Mouse (Mus musculus) right cerebral cortex, postnatal 10 days (tissue): ENCODE data around the gene Ece1.

Source experiments
- DNase-seq, 2 experiments: peaks; one replicate each; pipeline ENCODE4 v3.0.0; 2021; ENCODE audit warnings: low spot score in 2 of 2

The Ece1 gene

DNA sequence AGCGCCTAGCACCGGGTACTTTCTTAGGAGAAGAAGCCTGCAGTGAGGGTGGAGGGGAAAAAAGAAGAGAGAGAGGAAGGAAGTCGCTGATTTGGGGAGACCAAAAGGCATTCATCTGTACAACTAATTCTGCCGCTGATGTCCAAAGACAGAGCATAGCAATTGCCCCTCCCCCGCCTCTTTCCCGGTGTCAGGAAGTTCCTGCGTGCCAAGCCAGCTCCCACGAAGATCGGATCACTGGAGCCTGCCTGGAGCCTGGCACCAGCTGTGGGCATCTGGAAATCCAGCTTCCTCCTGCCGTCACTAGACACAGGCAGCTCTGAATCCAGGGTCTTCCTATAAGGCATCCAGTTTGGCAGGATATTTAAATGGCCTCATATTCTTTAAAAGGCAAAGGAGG, 122.2 kb downstream of the Ece1 start:
- DNase-seq = peak; percentile 63 to 67

DNA sequence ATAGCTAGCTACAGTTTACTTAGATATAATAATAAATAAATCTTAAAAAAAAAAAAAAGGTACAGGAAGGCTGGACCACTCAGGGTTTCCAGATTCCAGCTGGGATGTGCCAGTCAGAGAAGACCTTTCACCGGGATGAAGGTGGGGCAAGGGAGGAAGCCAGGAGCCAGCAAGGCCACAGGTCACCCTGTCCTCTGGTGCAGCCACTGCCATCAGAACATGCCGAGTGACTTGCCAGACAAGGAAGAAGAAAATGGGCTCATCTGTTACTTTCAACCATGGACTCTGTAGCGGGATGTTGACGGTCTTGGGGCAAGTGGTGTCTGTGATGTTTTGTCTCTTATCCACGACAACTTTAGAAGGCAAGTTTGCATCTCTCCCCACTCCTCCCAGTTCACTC, 122.7 kb downstream of the Ece1 start:
- no peak for DNase-seq

DNA sequence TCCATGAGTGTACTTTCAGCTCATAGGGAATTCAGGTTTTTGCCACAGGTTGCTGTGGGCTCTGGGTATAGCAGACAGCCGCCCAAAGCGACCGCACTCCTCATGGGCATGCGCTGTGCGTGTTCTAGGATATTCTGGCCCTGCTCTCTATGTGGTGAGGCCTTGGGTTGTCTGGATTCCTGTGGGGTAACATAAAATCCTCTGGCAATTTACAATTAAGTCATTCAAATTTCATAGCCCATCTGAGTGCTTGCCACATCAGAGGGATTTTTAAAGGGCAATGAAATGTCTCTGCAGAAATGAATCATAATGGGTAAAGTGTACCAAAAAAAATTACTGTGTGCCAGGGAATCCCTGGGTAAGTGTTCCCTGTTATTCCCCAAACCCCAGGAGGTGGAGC, 127.4 kb downstream of the Ece1 start:
- DNase-seq = no peak

DNA sequence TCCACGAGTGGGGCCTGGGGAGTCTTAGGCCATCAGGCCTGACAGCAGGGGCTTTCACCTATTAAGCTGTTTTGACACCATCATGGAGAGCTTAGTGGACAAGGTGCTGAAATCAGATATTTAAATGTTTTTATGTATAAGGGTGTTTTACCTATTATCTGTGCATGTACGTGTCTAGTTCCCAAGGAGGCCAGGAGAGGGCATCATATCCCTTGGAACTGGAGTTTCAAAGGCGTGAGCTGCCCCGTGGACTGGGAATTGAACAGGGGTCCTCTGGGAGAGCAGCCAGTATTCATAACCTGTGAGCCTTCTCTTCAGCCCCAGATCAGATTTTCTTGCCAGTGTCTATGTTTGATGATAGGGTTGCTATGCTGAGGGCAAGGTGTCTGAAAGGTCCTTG, 128.4 kb downstream of the Ece1 start:
- DNase-seq = no peak

DNA sequence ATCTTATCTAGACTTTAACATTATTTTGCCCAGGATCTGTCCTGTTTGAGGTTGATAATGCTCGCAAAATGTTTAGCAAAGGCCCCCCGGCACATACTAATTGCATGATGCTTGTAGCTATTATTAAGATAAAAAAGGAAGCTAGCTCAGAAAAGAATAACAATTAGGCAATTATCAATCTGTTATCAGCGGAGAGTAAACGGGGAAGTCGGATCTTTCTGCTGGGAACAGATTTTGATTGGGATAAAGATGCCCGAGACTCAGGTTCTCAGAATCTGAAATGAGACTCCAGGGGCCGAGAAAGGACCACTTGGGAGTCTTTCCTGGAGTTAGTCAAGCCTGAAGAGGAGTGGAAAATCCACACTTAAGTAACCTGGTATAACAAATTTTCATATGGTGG, 129.2 kb downstream of the Ece1 start:
- DNase-seq = no peak

DNA sequence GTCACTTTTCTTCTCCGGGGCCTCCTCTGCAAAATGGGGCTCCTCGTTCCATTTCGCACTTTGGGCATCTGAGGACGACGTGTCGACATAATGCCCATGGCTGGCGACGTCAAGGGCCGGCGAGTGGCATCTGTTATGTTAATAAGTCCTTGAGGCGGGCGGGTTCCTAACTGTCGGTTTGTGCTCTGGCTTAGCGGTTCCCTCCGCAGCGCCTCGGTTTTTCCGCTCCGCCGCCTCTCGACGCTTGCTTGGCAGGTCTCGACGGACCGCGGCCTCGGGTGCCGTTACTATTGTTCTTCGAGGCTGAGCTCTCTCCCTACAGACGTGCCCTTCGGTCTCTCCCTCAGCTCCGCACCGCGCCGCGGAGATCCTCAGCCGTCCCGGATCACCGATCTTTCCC, 130.9 kb downstream of the Ece1 start, which contains the start of gene Eif4g3:
Eif4g3 (plus strand) TSS at position 133 of the 400 bp plus-strand sequence.
- no peak for DNase-seq

DNA sequence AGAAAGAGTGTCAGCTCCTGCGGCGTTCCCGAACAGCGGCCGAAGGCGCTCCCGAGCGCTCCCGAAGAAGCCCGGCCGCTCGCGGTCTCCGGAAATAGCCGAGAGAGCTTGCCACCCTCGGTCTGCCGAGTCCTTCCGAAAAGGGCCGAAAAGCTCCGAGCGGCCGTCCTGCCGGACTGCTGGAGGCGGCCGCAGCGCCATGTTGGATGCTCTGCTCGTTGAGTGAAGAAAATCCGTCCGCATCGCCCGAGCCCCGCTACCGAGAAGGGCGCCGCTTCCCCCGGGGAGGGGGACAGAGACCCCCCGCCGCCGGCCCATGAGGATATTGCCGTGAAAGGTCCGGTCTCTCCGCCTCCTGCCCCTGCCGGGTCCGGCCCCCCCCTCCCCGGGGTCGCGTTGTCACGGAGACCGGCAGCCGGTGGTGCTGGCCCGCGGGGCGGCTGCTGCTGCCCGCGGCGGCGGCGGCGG, 131.3 kb downstream of the Ece1 start:
- peak; percentile 99 to 100 for DNase-seq

DNA sequence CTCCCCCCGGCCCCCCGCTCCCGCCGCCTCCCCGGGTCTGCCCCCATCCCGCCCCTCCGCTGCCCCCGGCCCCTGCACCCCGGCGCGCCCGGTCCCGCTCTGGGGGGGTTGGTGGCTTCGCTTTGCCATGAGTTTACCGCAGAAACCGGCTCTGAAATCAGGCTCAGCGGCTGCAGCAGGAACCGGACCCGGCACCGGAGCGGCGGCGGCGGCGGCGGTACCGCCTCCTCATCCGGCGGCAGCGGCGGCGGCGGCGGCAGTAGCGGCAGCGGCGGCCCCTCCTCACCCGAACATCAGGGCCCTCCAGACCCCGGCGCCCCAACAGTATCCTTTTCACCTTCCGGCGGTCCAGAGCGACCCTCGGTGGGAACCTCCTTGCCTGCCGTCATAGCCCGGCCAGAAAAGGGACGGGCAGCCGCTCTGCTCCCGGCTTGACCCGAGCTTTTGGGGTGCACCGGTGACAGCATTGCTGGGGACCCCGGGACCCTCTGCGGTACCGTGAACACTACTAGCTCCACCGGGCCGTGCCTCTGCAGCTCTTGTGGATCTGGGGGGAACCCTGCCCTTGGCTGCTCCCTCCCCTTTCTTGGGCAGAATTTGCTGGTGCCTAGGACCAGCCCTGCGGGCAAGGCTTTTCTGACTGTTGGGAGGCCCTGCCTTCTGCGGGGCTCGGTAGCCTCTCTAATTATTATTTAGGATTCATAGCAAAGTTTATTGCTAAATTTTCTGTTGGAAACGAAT, 132.0 kb downstream of the Ece1 start:
- peak; percentile 53 to 56 for DNase-seq

DNA sequence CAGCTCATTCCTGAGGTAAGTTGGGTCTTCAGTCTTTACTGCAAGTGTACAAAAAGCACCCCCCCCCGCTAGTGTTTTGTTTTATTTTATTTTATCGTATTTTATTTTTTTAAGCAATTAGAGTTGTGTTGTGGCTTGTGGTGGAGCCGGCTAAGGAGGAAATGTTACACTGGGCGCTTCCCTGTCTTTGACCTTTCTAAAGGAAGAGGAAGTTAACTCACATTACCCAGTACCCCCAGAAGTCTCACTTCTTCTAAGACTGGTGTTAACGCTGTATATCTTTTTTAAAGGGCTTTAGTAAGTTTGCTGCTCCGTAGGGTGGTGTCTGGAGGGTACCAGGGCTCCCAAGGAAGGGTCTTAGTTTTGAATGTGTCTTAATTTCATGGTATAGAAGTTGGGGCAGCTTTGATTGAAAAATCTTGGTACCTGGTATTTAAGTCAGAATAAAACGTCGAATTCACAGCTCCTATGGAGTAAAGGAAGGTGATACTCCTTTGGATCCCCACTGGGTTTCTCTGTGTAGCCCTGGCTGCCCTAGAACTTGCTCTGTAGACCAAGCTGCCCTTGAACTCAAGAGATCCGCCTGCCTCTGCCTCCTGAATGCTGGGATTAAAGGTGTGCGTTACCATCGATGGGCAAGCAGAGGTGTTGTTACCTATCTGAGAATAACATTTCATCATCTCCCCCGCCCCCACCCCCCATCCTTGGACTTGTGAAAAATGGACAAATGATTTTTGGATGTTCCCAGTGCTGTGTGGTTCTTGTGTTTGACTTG, 132.7 kb downstream of the Ece1 start:
- DNase-seq = no peak

DNA sequence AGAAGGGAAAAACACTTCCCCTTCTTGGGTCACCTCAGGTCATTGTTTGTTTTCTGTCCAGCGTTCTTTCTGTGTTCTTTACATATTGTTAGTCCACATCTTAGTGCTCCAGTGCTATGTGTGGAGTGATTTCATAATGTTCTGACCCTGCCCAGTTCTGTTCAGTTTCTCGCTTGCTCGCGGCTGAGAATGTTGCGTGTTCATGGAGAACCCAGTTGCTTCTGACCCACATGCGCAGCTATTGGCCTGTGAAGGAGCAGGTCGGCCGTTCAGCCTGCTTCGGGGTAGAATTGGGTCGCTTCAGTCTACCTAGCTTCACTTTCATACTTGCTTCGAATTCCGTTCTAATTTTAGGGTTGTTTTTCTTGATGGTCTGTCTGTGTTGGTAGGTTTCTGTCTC, 133.4 kb downstream of the Ece1 start:
- DNase-seq = no peak

DNA sequence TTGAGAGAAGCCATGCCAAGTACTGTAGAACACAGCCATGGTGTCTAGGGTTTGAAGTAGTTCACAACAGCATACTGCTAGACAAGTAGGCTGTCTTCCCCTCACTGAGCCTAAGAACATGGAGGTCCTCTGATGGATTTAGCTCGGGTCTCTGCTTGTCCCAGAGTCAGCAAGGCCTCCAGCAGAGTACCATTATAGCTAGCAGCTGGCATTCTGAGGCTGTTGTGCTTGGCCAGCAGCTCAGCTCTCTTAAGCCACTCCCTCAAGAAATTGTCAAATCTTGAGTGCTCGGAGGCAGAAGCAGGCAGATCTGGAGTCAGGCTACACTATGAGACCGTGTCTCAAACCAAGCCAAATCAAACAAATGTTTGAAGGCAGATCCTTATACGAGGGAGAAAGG, 136.2 kb downstream of the Ece1 start:
- no peak for DNase-seq

DNA sequence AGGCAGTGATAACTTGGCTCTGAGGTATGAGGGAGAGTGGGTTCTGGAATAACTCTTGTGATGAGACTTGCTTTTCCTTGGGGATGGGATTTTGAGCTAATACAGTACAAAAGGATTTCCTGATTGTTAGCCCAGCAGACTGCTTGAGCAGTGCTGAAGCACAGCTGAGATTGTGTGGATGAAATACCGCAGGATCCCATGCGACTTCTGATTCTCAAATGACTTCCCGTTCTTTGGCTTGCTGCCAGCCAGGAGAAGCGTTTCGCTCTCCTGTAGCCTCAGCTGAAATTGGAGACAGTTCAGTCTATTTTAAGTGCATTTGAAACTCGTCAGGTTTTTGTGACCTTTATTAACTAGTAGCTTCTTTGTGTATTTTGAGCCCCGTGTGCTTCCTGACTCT, 138.6 kb downstream of the Ece1 start:
- DNase-seq = peak in 1 of 2 experiments; percentile 52

DNA sequence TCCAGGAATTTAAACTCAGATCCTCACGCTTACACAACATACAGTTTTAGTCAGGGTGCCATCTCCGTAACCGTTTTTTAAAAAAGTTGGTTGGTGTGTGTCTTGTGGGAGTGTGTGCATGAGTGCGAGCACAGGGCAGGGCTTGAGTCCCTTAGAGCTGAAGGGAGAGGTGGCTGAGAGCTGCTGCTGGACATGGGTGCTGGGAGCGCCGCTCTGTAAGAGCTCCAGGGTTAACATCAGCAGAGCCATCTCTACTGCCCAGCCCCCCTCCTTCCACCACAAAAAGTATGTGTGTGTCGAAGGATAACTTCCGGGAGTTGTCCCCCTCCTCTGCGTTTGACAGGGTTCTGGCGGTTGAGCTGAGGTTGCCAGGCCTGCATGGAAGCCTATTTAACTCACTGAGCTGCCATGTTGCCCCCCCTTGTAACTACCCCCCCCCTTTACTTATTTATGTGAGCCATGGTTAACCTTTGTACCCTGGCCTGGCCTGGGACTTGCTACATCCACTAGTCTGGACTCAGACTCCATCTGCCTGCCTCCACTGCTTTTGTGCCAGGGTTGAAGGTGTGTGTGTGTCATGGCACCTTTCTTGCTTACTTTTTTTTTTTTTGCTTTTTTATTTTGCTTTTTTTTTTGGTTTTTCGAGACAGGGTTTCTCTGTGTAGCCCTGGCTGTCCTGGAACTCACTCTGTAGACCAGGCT, 142.0 kb downstream of the Ece1 start:
- DNase-seq = no peak

DNA sequence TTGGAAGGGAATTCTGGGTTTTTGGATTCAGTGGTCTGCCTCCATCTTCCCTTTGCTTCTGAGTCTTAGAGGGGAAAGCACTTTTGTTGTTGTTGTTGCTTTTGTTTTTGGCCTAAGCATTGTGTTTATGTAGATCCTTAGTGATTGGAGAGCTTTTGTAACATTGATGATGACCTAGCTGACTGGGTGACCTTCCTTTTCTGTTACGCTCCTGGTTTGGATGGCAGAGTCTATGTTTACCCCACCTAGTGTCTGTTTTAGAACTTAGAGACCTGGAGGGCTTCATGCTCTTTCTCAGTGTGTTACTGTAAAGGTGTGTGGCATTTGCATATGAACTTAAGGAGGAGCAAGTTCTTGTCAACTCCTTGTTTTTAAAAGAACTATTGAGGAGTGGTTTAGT, 143.7 kb downstream of the Ece1 start:
- no peak for DNase-seq

DNA sequence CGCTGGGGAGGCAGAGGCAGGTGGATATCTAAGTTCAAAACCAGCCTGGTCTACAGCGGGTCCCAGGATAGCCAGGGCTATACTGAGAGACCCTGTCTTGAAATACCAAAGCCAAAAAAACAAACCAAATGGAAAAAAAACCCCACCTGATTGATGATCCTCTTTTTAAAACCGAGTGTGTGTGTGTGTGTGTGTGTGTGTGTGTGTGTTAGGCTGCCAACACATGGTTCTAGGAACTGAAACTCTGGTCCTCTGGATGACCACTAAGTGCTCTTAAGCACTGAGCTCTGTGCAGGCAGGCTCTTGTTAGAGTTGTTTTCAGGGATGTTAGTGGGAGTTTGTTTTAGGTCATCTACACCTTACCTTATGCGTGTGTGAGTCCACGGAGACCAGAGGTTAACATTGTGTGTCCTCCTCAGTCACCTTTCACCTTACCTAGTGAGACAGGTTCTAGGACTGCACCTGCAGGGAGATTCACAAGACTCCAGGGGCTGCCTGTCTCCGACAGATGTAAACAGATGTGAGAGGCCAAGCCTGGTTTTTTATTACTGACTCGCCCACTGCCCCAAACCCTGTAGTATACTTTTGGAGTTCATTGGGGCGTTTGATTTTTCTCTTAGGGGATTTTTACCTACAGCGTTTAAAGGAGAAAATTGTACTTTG, 145.0 kb downstream of the Ece1 start:
- no peak for DNase-seq

DNA sequence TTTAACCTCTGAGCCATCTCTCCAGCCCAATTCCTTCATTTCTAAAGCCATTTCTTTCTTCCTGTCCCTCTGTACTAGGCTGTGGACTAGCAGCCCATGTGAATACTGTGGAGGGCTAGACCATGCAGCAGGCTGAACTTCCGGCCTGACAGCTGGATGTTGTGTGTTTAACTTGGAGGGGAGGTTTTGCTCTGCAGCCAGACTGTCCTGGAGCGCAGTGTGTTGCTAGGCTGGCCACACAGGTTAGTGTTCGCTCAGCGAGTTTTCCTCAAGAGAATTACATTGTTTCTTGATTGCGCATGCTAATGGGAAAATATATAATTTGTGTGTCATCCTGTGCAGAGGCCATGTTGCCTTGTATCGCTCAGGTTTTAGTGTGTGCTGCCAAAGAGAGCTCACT, 146.6 kb downstream of the Ece1 start:
- DNase-seq = no peak

DNA sequence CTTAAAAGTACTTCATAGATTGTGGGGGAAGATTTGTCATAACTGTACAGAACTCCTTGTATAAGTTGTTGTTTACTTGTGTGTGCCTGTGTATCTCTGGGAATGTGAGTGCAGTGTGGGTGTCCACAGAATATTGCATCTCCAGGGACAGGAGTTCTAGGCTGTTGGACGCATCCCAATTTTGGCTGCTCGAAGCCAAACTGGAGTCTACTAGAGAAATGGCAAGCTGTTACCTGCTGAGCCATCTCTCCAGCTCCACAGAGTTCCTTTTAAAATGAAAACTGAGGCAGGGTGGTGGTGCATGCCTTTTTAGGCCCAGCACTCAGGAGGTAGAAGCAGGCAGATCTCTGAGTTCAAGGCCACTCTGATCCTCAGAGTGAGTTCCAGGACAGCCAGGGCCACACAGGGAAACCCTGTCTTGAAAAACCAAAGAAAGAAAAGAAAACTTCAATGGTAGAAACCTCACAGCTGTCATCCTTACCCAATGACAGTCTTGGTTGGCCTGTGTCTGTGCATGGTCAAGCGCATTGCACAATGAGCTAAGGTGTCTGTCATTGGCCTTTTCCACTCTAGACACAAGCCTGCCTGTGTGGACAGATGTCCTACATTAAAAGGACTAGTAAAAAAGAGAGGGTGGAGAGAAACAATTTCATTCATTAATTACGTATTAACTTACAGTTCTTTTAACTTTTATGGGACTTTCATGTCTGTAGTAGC, 147.9 kb downstream of the Ece1 start:
- no peak for DNase-seq

DNA sequence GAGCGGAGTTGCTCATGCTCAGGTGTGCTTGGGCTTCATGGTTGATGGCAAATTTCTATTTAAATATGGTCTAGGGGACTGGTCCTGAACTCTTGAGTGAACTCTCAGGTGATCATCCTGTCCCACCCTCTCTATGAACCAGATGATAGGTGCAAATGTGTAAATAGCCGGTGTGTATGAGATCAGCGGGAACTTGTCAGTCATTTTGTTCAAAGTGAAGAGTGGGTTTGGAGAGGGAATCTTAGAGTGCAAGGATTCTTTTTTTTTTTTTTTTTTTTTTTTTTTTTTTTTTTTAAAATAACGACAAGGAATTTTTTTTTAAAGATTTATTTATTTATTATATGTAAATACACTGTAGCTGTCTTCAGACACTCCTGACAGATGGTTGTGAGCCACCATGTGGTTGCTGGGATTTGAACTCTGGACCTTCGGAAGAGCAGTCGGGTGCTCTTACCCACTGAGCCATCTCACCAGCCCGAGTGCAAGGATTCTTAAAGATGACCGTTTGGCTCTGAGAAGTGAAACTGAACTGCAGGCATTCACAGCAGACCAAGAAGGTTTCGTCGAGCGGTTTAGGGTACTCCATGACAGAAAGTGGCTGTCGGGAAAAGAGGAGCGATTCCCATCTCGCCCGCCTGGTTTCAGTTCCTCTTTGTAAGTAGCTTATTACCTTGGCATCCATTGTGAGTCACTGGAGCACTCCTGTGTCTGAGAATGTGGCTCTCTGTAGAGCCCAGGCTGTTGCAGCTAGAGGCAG, 151.9 kb downstream of the Ece1 start:
- no peak for DNase-seq
